Mouse (Mus musculus): ENCODE measurements around the gene Zfp110.
"Not testable (repeated sequence)": the region's sequence is repeated elsewhere in the genome, so short reads cannot be mapped to it uniquely, and the experiment has no call there.

The Zfp110 gene

DNA sequence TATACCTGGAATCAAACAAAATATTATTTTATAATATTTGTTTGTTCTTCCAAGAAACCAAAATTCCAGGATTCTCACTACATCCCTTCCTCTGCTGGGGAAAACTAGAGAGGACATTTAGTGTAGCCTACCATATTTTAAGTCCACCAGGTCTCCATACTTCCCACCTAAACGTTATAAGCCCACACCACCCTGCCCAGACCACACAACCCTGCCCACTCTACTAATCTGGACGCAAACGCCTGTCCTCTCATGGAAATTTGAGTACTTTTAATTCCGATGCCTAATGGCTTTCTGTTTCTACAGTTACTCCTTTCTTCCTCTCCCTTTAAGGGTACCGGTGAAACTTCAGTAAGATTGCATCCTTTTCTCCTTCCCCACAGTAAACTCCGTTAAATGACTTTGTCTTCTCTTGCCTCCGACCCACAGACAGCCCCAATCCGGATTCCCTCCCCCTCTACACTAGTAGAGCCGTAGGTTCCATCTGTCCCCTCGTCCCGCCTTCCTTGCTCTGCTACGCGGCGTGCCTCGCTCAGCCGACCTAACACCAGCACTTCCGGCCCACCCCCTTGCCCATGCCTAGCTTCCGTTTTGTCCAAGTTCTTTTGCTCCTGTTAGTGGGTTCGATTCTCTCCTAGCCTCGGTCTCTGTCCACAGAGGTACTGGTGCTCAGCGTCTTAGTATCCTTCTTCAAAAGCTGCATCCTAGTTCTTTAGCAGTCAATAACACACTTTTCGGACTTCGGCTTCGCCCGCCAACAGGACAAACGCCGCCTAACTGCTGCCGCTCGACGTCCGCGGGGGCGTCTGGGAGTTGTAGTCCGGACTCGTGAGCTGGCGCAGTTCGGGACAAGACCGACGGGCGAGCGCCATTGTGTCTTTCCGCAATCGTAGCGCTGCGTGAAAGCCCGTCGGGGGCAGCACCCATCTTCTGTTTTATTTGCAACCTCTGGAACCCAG is at the start of gene Zfp110:
TSS of gene Zfp110 (plus strand) at position 600 of the 959 bp plus-strand sequence.
- DNase-seq: peak; percentile 94

GRCm38 (mm10) chr7:12787333-12787732 is 47.2 kb upstream of the Zfp110 start:
- DNase-seq: no peak

DNA sequence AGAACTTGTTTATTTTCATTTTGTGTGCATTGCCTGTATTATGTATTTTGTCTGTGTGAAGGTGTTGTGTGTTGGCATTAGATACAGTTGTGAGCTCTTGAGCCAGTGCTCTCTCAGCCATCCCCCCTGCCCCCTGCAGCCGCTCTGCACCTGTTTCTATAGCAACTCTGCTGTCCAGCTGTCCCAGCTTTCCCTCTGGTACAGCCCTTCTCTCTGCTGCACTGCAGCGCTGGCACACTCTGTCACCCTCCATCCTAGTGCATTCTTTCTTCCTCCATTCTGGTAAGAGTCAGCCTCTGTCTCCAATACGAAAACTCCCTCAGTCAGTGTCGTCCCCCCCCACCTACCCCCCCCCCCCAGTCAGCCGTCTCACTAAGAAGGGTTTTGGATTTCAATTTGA is 46.5 kb upstream of the Zfp110 start:
- DNase-seq: peak; percentile 7

DNA sequence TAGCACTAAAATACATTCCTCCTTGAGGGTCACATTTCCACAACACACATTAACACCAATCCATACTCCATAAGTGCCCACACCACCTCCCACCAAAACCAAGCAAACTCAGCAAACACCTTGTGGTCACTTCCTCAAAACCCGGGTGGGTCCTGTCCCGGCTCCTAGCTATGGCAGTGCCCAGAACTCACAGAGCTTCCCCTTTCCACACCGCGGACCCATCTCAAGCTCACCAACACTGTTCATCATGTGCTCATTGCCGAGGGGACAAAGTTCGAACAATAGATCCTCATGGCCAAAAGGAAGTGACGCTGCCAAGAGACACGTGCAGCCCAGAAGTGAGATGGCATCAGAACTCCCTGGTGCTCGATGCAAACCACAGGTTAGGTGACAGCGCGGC is 41.9 kb upstream of the Zfp110 start:
- DNase-seq: not testable (repeated sequence)

DNA sequence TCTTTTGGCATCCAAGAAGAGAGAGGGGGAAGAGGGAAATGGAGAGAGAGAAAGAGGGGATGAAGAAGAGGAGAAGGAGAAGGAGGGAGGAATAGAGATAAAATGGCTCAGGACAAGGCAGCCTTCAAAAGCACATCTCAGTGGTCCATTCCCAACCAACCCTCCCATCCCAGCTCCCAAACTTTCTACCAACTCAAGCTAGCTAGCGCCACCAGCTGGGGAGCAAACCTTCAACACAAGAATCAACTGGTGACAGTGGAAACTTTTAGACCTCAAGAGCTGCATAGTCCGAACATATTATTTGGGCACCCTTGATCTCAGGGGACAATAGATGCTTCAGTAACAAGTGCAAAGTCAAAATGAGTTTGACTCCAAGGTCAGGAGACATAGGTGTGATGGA is 36.6 kb upstream of the Zfp110 start:
- DNase-seq: no peak

DNA sequence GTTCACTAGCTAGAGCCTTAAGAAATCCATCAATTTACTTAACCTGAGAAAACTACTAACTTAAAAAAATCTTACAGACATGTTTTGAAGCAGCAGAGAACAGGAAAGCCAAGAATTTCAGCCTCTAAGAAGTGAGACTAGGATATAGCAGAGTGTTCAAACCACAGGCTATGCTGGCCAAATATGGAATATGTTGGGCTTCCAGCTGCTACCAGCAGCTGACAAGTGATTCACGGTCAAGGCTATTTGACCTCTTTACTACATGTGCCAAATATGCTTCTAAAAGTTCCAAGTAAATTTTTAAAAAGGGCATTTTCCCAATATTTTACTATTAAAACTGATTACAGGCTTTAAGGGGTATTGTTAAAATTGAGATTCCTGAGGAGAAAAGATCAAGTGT is 35.0 kb upstream of the Zfp110 start:
- no peak for DNase-seq

DNA sequence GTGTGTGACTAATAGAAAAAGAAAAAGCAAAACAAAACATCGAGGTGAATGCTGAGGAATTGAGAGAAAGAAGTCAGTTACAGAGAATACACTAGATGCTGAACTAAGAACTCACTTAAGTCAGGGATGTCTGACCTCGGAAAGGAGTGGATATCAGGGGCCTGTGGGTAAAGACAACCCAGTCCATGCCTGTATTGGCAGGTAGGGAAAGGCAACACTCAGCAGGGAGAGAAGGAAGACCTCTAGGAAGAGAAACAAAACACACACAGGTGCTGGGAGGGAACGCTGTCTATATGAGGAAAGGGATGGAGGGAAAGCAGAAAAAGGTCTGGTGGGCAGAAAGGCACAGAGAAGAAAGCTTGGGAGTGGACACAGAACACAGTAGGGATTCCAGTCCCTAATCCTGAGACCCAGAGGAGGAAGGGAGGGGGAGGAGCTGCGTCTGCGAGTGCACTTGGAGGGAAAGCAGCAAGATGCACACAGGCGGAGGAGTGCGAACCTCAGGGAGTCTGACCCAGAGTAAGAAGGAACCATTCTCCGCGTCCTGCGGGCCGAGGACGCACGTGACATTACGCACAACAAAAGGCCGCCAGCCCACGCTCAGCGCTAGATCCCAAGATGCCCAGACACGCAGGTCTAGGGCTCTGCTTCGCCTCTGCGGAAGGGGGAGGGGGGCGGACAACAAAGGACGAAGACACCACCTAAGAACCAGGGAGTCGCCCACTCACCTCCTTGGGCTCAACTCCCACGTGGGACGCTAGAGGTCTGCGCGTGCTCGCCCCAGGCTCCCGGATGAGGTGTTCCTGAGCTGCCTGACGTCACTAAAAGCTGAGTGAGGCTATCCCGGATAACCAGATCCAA is 31.5 kb upstream of the Zfp110 start, which contains the start of gene Zscan18:
TSS of gene Zscan18 (minus strand) at position 770 of the 861 bp plus-strand sequence.
- peak; percentile 92 for DNase-seq

DNA sequence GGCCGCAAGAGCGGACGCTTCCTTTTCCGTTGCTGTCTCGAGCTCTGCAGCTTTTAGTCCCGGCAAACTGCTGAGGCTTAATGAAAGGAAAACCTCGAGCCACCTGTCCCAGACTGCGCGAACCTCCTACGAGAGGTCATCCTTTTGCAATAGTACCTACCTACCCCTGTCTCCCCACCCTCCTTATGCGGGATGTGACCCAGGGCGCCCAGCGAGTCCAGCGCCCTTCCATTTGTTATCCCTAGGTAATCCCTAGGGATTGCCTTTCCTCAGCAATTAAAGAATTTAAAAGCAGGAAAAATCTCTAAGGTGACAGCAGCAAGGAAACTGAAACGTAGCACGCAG is 30.9 kb upstream of the Zfp110 start:
- no peak for DNase-seq

DNA sequence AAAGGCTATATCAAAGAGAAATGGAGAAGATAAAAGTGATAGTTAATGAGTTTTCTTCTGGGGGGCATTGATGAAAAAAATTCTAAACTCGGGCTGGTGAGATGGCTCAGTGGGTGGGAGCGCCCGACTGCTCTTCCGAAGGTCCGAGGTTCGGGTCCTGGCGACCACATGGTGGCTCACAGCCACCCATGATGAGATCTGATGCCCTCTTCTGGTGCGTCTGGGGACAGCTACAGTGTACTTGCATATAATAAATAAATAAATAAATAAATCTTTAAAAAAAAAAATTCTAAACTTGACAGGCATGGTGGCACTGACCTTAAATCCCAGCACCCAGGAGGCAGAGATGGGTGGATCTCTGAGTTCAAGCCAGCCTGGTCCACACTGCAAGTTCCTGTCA is 19.0 kb upstream of the Zfp110 start:
- no peak for DNase-seq

- peak; percentile 95 for DNase-seq
Measured at GRCm38 (mm10) chr7:12818521-12819295, 15.9 kb upstream of the Zfp110 start, which contains the start of gene Zfp329. TSS of gene Zfp329 (minus strand) at chr7:12818858.

- DNase-seq: no peak
Measured at GRCm38 (mm10) chr7:12835193-12835671, 671 bp downstream of the Zfp110 start.

GRCm38 (mm10) chr7:12835779-12836178 is 1.2 kb downstream of the Zfp110 start:
- DNase-seq: no peak

DNA sequence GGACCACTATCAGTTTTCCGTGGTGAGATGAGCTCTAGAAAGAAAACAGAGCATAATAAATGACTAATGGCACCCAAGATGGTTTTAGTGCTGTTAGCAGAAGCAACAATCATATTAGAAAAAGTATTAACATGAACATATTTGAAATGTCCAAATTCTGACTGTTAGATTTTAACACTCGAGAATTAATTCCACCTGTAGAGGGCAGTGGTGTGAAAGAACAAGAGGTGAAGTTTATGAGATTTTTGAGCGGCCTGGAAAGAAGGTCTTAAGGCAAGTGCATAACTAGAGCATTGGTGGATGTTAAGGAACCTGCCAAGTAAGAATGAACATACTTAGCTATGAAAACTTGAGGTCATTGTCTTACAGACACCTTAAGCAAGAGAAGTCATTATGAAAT is 39.7 kb downstream of the Zfp110 start:
- peak; percentile 55 for DNase-seq

GRCm38 (mm10) chr7:12880036-12880435 is 45.5 kb downstream of the Zfp110 start:
- DNase-seq: no peak

DNA sequence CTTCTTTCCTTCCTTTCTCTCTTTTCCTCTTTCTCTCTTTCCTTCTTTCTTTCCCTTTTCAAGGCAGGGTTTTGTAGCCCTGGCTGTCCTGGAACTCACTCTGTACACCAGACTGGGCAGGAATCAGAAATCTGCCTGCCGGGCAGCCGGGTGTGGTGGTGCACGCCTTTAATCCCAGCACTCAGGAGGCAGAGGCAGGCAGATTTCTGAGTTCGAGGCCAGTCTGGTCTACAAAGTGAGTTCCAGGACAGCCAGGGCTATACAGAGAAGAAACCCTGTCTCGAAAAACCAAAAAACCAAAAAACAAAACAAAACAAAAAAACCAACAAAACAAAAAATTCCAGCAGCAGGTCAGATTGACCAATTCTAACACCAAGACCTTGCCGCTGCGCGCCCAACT is 45.9 kb downstream of the Zfp110 start:
- DNase-seq: not testable (repeated sequence)

DNA sequence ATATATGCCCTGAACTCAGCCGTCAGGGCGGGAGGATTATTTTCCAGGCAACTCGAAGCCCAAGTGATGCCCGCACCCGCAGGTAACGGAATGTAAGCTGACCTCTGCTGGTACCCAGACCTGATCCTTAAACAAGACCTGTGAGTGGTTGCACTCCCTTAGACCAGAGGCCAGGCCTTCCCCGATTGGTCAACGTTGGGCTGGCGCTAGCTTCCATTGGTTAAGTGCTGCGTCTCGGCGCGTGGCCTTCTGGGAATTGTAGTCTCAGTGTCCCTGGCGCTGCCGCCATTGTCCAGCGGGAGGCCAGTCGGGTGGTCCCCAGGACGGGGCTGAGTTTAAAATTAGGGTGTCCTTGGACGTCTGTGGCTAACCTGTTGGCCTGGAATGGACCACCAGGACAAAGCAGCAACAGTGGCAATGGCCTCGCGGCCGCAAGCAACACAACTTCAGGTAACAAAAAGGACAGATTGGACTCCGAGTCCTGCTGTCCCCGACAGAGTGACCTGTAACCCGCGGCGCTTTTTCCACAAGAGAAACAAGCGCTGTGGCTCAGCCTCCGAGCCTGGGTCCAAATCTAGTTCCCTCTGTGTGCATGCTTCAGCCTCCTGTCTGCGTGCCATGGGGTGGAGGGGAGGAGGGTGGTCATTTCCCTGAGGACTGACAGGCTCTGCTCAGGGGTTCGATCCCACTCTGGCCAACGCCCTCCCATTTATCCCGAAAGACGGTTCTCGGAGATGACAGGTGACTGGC is 46.5 kb downstream of the Zfp110 start, which contains the start of gene Zfp128:
TSS of gene Zfp128 (plus strand) at position 267 of the 750 bp plus-strand sequence.
- peak; percentile 98 for DNase-seq

GRCm38 (mm10) chr7:12886563-12887266 is 52.2 kb downstream of the Zfp110 start:
- DNase-seq: no peak

DNA sequence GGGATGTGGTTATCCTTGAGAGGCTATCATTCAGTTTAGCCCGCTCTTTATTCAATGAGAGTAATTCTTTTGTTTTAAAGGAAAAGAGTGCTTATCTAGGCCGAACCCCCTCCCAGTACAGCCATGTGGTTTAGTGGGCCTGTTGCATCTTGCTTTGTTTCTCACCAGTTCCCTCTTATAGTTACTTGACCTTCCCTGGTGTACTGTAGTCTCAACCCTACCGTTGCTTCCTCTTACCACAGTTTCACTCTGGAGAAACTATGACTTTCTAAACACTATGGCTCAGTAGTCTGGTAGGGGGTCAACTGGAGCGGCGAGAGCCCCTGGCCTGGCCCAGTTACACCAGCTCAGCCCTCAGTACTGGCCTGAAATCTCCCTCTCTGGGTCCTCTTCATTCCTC is 53.0 kb downstream of the Zfp110 start:
- DNase-seq: no peak

DNA sequence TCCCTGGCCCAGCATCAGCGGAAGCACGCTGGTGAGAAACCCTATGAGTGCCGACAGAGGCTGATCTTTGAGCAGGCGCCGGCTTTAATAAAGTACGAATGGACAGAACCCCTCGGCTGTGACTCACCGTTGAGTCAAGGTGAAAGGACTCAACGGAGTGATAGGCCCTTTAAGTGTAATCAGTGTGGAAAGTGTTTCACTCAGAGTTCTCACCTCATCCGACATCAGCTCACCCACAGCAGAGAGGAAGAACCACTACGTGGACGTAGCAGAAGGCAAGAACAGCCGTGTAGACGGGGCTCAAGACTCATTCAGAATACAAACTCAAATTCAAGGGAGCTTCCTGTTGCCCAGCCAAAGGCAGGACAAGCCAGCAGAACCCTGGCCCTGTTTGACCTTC is 56.4 kb downstream of the Zfp110 start:
- DNase-seq: no peak

DNA sequence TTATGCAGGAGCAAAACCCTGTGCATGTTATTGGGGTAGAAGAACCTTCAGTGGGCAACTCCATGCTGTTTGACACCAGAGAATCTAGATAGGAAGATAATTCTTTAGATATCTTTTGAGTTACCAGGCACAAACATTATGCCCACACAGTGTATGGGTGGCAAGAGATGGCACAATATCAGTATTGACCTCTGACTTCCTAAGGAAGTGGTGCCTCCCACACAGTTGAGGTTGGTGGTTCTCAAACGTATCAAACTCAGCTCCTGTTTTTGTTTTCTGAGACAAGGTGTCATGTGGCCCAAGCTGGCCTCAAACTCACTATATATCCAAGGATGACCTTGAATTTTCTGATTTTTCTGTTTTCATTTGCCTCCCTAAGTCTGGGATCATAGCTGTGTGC is 56.8 kb downstream of the Zfp110 start:
- no peak for DNase-seq
